Mouse (Mus musculus) layer of hippocampus, adult 2 months (tissue): ENCODE results near the gene M1ap. TPM values are rescaled to one million over a fixed set of nuclear protein-coding genes. Genes with fewer than 3 reads are reported as not detected.

Source experiments
- DNase-seq, 2 experiments: peaks; one replicate each; pipeline ENCODE4 v3.0.0; 2022; ENCODE audit warnings: low spot score in 2 of 2
- H3K27ac ChIP-seq: fragments of 200-600 bp; 2 replicates; pipeline ENCODE4 v1.8.1; 2022
- H3K4me3 ChIP-seq: fragments of 200-600 bp; 2 replicates; pipeline ENCODE4 v1.8.1; 2022; ENCODE audit warnings: mild to moderate bottlenecking
- CTCF ChIP-seq: fragments of 200-600 bp; conservative IDR thresholded peaks from 2 replicates; pipeline ENCODE4 v1.8.1; 2022; ENCODE audit warnings: antibody characterized with exemption, mild to moderate bottlenecking, moderate library complexity
- total RNA-seq, 2 experiments: library from RNA; stranded (reverse); gene quantifications; 2 replicates each; pipeline ENCODE4 v1.2.3; 2021

Gene M1ap
- total RNA-seq, 2 experiments from 2014 or later: not detected

DNA sequence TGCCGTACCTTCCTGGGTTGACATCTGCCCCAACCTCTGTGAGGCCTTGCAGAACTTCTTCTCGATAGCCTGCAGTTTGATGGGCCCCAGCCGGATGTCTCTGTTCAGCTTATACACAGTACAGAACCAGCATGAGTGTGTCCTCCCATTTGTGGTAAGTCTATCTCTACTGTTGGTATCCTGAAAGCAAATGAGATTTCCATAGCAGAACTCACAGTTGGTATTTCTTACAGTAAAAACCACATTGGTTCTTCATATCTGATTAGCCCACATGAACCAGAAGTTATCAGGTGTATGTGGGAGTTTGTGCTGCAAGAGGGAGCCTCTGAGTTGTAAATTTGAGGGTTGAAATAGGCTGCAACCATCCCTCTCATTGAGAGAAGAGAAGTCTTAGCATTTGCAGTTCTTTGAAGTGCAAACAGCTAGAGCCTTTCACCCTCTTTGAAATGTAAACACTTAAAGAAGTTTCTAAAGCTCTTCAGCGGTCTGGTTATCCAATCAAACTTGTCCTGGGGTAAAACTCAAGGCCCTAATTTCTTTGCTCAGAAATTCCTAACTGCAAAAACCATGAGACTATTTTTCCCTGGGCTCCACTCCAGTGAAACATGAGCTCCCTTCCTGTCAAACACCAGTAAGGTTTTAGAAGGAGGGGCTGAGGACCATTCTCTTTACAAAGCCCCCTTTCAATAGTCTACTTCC lies 10.0 kb downstream of the M1ap start:
- TF ChIP-seq CTCF: no peak
- no peak for DNase-seq
- H3K4me3 ChIP-seq: no peak overlapping the region
- H3K27ac ChIP-seq: no peak overlapping the region

DNA sequence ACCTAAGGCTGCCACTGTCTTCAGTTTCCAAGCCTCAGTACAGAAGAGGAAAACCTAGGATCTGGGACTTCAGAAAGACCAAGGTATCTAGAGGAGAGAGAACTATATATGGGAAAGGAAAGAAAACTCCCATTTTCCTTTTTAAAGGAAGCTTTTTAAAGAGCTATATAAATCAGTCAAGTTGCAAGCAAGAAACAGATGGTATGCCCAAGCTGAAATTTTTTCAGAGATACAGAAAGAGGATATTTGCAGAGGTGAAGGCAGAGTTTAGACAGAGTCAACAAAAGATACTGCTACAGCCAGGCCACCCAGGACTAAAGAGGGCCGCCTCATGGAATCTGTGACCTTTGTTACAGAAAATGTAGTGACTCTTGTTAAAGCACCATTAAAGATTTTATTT lies 15.0 kb downstream of the M1ap start:
- DNase-seq: no peak
- no peak overlapping the region for H3K4me3 ChIP-seq
- no peak for TF ChIP-seq CTCF
- H3K27ac ChIP-seq: no peak overlapping the region

DNA sequence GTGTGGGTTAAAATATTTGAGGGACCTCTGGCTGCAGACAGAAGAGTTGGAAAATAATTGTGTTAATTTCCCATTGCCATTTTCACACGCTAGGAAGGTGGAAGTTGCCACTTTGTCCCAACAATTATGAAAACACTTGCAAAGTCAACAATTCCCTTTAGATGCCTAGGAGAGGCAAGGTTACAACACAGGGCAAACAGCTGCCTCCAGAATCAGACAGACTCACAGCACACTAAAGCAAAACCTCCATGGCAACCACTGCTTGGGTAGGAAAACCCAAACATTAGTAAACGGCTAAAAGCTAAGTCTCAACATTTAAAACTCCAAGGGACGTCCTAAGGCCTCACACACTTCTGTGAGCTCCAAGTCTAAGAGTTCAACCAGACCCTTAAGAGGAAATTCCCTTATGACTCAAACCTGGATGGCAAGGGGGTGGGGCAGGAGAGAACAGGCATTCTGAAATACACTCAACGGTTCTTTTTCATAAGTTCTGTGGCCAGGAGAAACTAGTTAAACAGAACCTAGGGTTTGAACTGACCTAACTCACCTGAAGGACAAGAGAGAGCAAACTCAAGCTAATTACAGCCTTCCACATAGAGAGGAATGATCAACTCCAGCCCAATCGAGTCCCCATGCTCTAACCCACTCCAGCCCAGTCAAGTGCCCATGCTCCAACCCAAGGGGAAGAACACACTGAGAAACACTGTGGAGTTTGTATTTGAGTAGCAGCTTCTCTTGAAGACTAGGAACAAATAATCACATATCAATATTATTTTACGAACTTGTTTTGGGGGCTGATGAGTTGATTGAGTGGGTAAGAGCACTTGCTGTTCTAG lies 22.8 kb downstream of the M1ap start:
- DNase-seq: no peak
- H3K4me3 ChIP-seq: no peak overlapping the region
- TF ChIP-seq CTCF: no peak

DNA sequence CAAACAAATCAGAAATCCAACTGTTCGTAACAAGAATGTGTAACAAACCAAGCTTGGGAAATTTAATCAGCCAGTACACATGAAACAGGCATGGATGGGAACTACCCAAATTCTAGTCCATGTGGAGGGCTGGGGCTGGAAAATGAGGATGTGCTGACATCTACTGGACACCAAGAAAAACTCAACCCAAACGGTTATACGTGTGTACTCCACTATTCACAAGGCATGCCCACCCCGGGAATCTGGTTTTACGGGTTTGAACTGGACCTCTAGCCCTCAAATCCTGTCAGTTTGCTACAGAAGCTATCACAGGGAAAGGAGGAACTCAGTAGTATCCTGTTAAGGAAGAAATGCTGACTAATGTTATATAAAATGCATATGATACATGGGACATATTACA lies 24.3 kb downstream of the M1ap start:
- TF ChIP-seq CTCF: peak; percentile 89
- H3K4me3 ChIP-seq: no peak overlapping the region
- no peak overlapping the region for H3K27ac ChIP-seq
- DNase-seq: peak; percentile 72 to 74

More for the DNA sequence above, 22.8 kb downstream of the M1ap start:
- no peak overlapping the region for H3K27ac ChIP-seq

GRCm38 (mm10) chr6:82987411-82987971 lies 40.8 kb downstream of the M1ap start:
- TF ChIP-seq CTCF: no peak
- Histone ChIP-seq H3K27ac (no peak overlapping the region), H3K4me3 (no peak overlapping the region)
- no peak for DNase-seq

- Histone ChIP-seq H3K27ac (no peak overlapping the region), H3K4me3 (no peak overlapping the region)
- DNase-seq: no peak
- TF ChIP-seq CTCF: no peak
Measured at GRCm38 (mm10) chr6:82993696-82994095, 47.0 kb downstream of the M1ap start.

- no peak overlapping the region for H3K4me3 ChIP-seq
- DNase-seq: no peak
- H3K27ac ChIP-seq: no peak overlapping the region
- TF ChIP-seq CTCF: no peak
Measured at GRCm38 (mm10) chr6:82994372-82994771, 47.7 kb downstream of the M1ap start.

DNA sequence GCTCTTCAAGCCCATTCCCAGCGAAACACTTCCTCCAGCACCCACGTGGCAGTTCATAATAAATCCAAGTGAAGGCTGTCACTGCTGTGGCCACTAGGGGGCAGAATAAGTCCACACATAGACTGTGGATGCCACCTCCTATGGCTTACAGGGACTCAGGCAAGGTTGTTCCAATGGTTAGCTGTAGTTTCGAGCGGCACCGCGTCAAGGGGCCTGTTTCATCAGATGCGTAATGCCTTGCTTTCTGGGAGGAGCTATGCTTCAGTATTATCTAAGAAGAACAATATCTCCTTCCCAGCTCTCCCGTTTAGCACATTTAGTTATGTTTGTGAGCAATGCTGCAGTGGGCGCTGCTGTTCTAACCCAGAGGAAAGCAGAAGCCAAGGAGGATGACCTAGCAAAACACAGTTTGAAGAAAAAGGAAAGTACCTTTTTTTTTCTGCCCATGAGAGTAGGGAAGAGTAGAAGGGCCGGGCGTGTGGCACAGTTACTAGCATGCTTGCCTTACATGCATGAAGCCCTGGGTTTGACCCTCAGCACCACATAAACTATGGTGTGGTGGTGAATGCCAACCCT lies 50.1 kb downstream of the M1ap start:
- peak overlapping the region; percentile 47 for H3K4me3 ChIP-seq
- peak; percentile 98 for TF ChIP-seq CTCF
- peak; percentile 92 to 95 for DNase-seq
- peak overlapping the region; percentile 84 for H3K27ac ChIP-seq

DNA sequence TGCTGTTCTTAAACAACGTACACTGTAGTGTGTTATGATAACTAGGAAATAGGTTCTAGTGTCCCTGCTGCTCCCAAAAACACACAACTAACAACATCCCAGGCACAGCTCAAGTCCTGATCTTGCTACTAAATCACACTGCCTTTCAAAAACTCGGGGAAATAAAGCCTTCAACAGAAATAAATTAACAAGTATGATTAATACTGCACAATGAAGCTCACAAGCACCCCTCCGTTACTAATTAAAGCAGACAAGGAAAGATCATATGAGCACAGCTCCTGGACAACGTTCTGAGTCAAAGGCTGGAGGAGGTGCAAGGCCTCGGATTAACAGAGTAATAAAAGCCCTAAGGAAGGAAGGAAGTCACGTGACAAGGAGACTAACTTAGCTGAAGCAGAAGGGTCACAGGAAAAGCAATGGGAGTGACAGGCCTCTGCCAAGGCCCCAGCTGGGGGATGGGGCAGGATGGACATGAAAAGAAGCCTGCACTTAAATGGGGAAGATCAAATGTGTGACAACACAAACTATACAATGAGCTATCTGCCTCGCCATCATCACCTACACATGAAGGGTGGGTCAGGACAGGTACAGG lies 50.9 kb downstream of the M1ap start:
- Histone ChIP-seq H3K27ac (peak overlapping the region; percentile 84), H3K4me3 (no peak overlapping the region; the same call in 1 of the 2 replicates)
- no peak for TF ChIP-seq CTCF
- peak in 1 of 2 experiments; percentile 8 for DNase-seq

GRCm38 (mm10) chr6:82998326-82998725 lies 51.6 kb downstream of the M1ap start:
- no peak for DNase-seq
- peak; percentile 51 for TF ChIP-seq CTCF

DNA sequence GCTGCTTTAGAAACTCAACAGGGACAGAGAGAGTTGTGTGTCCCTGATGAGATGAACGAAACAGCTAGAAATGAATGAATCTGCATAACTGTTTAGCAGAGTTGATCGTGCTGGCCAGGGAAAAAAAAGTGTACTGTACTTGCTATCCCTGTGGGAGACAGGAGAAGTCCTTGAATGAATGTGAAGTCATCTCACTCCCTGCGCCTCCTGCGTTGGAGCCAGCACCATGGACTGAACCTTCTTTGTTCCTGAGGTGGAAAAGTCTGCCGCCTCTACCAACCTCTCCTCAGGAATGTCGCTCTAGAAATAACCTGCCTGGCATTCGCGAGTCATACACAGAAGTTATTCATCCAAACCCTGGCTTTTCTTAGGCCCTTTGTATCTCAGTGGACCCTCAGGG lies 53.3 kb downstream of the M1ap start:
- H3K27ac ChIP-seq: no peak overlapping the region
- DNase-seq: no peak
- TF ChIP-seq CTCF: no peak
- H3K4me3 ChIP-seq: no peak overlapping the region

More at GRCm38 (mm10) chr6:82998326-82998725, 51.6 kb downstream of the M1ap start:
- H3K4me3 ChIP-seq: no peak overlapping the region
- no peak overlapping the region; the same call in 1 of the 2 replicates for H3K27ac ChIP-seq

DNA sequence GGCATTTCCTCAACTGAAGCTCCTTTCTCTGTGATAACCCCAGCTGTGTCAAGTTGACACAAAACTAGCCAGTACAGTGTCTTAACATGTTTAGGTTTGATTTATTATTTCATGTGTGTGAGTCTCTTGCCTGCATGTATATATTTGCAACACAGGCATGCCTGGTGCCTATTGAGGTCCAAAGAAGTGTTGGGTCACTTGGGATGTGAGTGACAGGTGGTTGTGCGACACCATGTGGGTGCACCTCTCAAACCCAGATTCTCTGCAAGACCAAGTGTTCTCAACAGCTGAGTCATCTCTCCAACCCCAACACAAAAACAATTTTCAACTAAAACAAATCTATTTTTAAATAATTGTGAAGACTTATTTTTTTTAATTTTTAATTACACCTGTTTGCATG lies 56.4 kb downstream of the M1ap start:
- H3K4me3 ChIP-seq: no peak overlapping the region
- no peak overlapping the region for H3K27ac ChIP-seq
- no peak for TF ChIP-seq CTCF
- DNase-seq: no peak

DNA sequence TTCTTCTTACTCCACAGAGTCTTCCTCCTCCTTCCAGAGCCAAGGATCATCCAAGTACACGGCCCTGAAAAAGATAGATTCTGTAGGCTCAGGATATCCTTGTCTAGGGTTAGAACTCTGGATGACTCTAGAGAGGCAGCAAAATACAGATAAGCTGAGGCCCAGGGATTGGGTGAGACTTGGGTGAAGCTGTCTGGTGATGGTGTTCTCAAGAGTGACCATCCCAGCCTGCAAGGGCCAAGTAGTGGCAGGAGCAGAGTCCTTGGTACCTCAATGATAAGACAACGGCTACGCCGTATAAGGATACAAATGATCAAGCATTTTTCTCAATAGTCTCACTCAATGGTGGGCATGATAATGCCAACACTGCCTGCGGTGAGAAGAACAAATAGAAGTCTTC lies 57.1 kb downstream of the M1ap start:
- DNase-seq: no peak
- Histone ChIP-seq H3K4me3 (no peak overlapping the region), H3K27ac (no peak overlapping the region)
- no peak for TF ChIP-seq CTCF
